Mouse (Mus musculus) ES-Bruce4 (cell line): ENCODE measurements around the gene Gm2696. TPM values are rescaled to one million over a fixed set of nuclear protein-coding genes. Genes with fewer than 3 reads are reported as not detected.

Source experiments
- H3K27ac ChIP-seq: 2 replicates; pipeline ENCODE4 v1.5.1; 2012; ENCODE audit warnings: low read length, inconsistent platforms; ENCODE audit not compliant: insufficient read depth
- H3K27me3 ChIP-seq: 2 replicates; pipeline ENCODE4 v1.6.1; 2012; ENCODE audit warnings: mild to moderate bottlenecking, low read length, inconsistent platforms; ENCODE audit not compliant: control insufficient read depth, poor library complexity, insufficient read depth, severe bottlenecking
- H3K36me3 ChIP-seq: 2 replicates; pipeline ENCODE4 v1.6.1; 2012; ENCODE audit warnings: inconsistent platforms, mild to moderate bottlenecking, low read length, moderate library complexity; ENCODE audit not compliant: control insufficient read depth, poor library complexity, insufficient read depth, severe bottlenecking
- H3K4me1 ChIP-seq: one replicate; pipeline ENCODE4 v1.8.1; 2011; ENCODE audit warnings: low read length; ENCODE audit not compliant: control insufficient read depth, insufficient read depth
- H3K4me3 ChIP-seq: 2 replicates; pipeline ENCODE4 v1.5.1; 2011; ENCODE audit warnings: low read depth, mild to moderate bottlenecking, low read length
- H3K9ac ChIP-seq: 2 replicates; pipeline ENCODE4 v1.6.1; 2012; ENCODE audit warnings: low read depth, mild to moderate bottlenecking, inconsistent platforms; ENCODE audit not compliant: poor library complexity, severe bottlenecking
- H3K9me3 ChIP-seq: replicated peaks from 2 replicates; pipeline ENCODE4 v1.6.1; 2012; ENCODE audit warnings: mild to moderate bottlenecking, low read length, inconsistent platforms; ENCODE audit not compliant: control insufficient read depth, poor library complexity, insufficient read depth, severe bottlenecking
- CTCF ChIP-seq: IDR thresholded peaks from one replicate; pipeline ENCODE4 v1.8.1; 2011; ENCODE audit warnings: low read depth, low read length
- EP300 ChIP-seq: IDR thresholded peaks from 2 replicates; pipeline ENCODE4 v1.6.1; 2011; ENCODE audit warnings: low read depth, low read length; ENCODE audit not compliant: insufficient read depth
- POLR2A ChIP-seq: IDR thresholded peaks from one replicate; pipeline ENCODE4 v1.8.1; 2011; ENCODE audit warnings: low read length; ENCODE audit not compliant: insufficient read depth
- polyA plus RNA-seq: library from polyadenylated mRNA; stranded (reverse); fragments of >200 nt; gene quantifications from 2 replicates; pipeline ENCODE4 v1.2.4, GENCODE M21; 2011; ENCODE audit warnings: low read depth; ENCODE audit not compliant: missing spikeins, insufficient read depth, insufficient read length

The Gm2696 gene
- polyA plus RNA-seq, 1 experiment, result not detected

DNA sequence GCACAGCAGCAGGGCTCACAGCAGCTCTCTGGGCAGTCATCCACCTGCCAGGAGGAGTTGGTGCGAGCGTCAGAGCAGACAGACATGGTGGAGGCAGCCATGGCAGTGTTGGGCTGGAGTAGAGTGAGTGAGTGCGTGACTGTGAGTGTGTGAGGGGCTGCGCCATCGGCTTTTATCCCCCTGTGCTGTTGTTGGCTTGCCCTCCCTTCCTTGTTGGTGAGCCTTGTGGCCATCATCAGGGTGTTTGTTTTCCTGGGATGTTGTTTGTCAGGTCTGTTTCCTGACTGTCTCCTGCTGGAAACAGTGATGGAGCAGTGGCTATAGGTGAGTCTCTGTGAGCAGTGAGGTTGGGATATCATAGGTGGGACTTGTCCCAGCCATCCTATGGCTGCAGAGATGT is 2.7 kb upstream of the Gm2696 start, which contains the start of gene Gm9507:
Gene Gm9507, minus strand, starts transcription at position 101 of the 400 bp plus-strand sequence.
- peaks cover 20% of the 10 kb centered on the region for H3K9me3 ChIP-seq
- H3K4me3 ChIP-seq, result no peak within 1 kb of the TSS
- H3K27me3 ChIP-seq, result no peaks in the 10 kb centered on the region
- no peaks in the 10 kb centered on the region for H3K4me1 ChIP-seq
- no peaks in the 10 kb centered on the region for H3K36me3 ChIP-seq
- no peak for TF ChIP-seq POLR2A
- no peak for TF ChIP-seq CTCF
- no peak for TF ChIP-seq EP300
- no peak within 1 kb of the TSS for H3K9ac ChIP-seq
- no peak within 1 kb of the TSS for H3K27ac ChIP-seq

DNA sequence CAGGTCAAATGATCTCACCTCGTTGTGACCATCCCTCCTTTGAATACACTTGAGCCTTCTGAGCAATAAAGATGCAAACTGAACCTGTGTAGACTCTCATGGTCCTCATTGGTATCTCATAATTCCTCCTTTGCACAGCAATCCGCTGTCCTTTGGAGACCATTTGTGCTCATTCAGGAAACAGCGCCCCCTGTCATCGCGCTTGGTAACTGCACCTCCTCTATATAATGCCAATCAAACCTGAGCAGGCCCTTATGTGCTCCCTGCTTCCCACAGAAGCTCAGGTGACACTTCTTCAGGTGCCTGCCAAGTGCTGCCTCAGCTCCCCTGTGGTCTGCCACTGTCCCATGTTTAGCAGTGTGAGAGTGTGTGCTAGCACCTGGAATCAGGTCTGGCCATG is 1.0 kb downstream of the Gm2696 start:
- Histone ChIP-seq H3K4me3 (no peak overlapping the region), H3K27ac (no peak overlapping the region), H3K9me3 (no peaks in the 10 kb centered on the region), H3K36me3 (no peaks in the 10 kb centered on the region), H3K27me3 (no peaks in the 10 kb centered on the region), H3K9ac (no peak overlapping the region), H3K4me1 (no peaks in the 10 kb centered on the region)
- TF ChIP-seq CTCF (peak; percentile 51), EP300 (no peak)

- Histone ChIP-seq H3K4me3 (no peak overlapping the region), H3K27ac (no peak overlapping the region), H3K9me3 (no peaks in the 10 kb centered on the region), H3K27me3 (no peaks in the 10 kb centered on the region), H3K4me1 (no peaks in the 10 kb centered on the region), H3K9ac (no peak overlapping the region), H3K36me3 (no peaks in the 10 kb centered on the region)
- TF ChIP-seq POLR2A (no peak), CTCF (no peak), EP300 (no peak)
These were observed 4.0 kb downstream of the Gm2696 start for GRCm38 (mm10) chr10:77818523-77818922.

DNA sequence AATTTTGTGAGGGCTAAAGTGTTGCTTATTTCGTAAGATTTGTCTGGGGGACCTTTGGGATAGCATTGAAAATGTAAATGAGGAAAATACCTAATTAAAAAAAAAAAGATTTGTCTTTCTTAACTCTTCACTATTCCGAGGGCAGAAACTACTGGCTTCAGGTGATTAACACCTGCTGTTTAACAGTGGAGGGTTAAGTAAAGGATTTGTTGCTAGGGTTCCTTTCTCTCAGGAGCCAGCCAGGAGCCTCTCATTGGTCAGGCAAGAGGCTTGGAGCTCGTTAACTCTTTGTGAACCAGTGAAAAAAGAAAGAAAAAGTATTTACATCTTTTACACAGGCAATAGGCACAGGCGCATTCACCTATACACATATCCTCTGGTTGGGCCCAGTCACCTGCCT is 4.7 kb downstream of the Gm2696 start:
- no peaks in the 10 kb centered on the region for H3K36me3 ChIP-seq
- no peak overlapping the region for H3K4me3 ChIP-seq
- H3K9me3 ChIP-seq, result no peaks in the 10 kb centered on the region
- no peak overlapping the region for H3K27ac ChIP-seq
- H3K27me3 ChIP-seq, result no peaks in the 10 kb centered on the region
- TF ChIP-seq CTCF (no peak), POLR2A (no peak), EP300 (no peak)
- no peaks in the 10 kb centered on the region for H3K4me1 ChIP-seq
- H3K9ac ChIP-seq, result no peak overlapping the region

GRCm38 (mm10) chr10:77826951-77827350 is 12.5 kb downstream of the Gm2696 start, which contains the start of gene Krtap10-4:
Gene Krtap10-4, minus strand, starts transcription at chr10:77827095.
- no peak within 1 kb of the TSS for H3K27ac ChIP-seq
- no peaks in the 10 kb centered on the region for H3K27me3 ChIP-seq
- H3K4me3 ChIP-seq, result no peak within 1 kb of the TSS
- no peak within 1 kb of the TSS for H3K9ac ChIP-seq
- no peaks in the 10 kb centered on the region for H3K9me3 ChIP-seq
- H3K4me1 ChIP-seq, result no peaks in the 10 kb centered on the region
- H3K36me3 ChIP-seq, result no peaks in the 10 kb centered on the region
- TF ChIP-seq EP300 (no peak), CTCF (no peak), POLR2A (no peak)

- H3K4me1 ChIP-seq, result no peaks in the 10 kb centered on the region
- no peaks in the 10 kb centered on the region for H3K27me3 ChIP-seq
- H3K4me3 ChIP-seq, result peak within 1 kb of the TSS; percentile 43
- H3K36me3 ChIP-seq, result no peaks in the 10 kb centered on the region
- TF ChIP-seq POLR2A (no peak), EP300 (no peak)
- H3K9ac ChIP-seq, result no peak within 1 kb of the TSS
- no peak within 1 kb of the TSS for H3K27ac ChIP-seq
- H3K9me3 ChIP-seq, result no peaks in the 10 kb centered on the region
These were observed 21.2 kb downstream of the Gm2696 start, which contains the start of gene Krtap10-10 for GRCm38 (mm10) chr10:77835647-77836046. Gene Krtap10-10, plus strand, starts transcription at chr10:77835947.
